Mouse (Mus musculus): ENCODE data around the gene Fnbp4. TPM values are rescaled to one million over a fixed set of nuclear protein-coding genes. Genes with fewer than 3 reads are reported as not detected.
"Not testable (repeated sequence)": the region's sequence is repeated elsewhere in the genome, so short reads cannot be mapped to it uniquely, and the experiment has no call there.

Gene Fnbp4
- total and polyA plus RNA-seq, 3 experiments, result 61.1 to 156 (median 146) TPM

DNA sequence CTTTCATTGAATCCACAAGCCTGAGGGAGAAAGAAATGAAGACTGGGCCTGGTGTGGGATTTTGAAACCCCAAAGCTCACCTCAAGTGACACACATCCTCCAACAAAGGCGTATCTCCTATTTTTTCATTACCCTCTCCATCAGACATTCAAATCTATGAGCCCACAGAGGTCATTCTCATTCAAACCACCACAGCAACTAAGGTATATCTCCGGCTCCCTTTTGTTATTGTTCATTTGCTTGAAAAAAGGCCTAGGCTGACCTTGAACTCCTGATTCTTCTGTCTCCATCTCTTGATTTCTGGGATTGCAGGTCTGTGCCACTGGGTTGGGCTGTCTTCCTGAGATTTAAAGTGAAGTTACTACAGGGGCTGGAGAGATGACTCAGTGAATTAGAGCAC lies 77.8 kb downstream of the Fnbp4 start:
- no peaks in the 10 kb centered on the region for H3K9me3 ChIP-seq (replicated peaks)
- no peaks in the 10 kb centered on the region for H3K4me1 ChIP-seq (ENCODE audit: insufficient read depth, low read depth, low read length)
- H3K27me3 ChIP-seq (ENCODE audit: insufficient read depth, low read length), result peaks cover 18% of the 10 kb centered on the region
- no peak overlapping the region for H3K4me3 ChIP-seq (ENCODE audit: low read depth, low read length)
- no peak for ATAC-seq (ENCODE audit: extremely low read depth, insufficient number of reproducible peaks, low FRiP score, poor library complexity, severe bottlenecking)
- DNase-seq (ENCODE audit: low spot score), result no peak
- no peaks in the 10 kb centered on the region for H3K36me3 ChIP-seq (replicated peaks)
- no peak for TF ChIP-seq POLR2AphosphoS5 (IDR thresholded peaks at IDR 0.05; ENCODE audit: insufficient replicate concordance, low read depth, low read length)
- no peak for TF ChIP-seq CTCF (IDR thresholded peaks at IDR 0.05; ENCODE audit: low read depth, low read length)
- TF ChIP-seq GATA2 (IDR thresholded peaks at IDR 0.05; ENCODE audit: borderline replicate concordance, low read depth, low read length), result no peak
- TF ChIP-seq TAL1 (conservative IDR thresholded peaks at IDR 0.05; ENCODE audit: low read depth, low read length), result no peak

GRCm38 (mm10) chr2:90823781-90824180 lies 78.6 kb downstream of the Fnbp4 start:
- H3K27me3 ChIP-seq (ENCODE audit: insufficient read depth, low read length), result peaks cover 18% of the 10 kb centered on the region
- no peak overlapping the region for H3K4me3 ChIP-seq (ENCODE audit: low read depth, low read length)
- ATAC-seq (ENCODE audit: extremely low read depth, insufficient number of reproducible peaks, low FRiP score, poor library complexity, severe bottlenecking) (no peak), DNase-seq (ENCODE audit: low spot score) (no peak)
- no peaks in the 10 kb centered on the region for H3K4me1 ChIP-seq (ENCODE audit: insufficient read depth, low read depth, low read length)
- TF ChIP-seq POLR2AphosphoS5 (IDR thresholded peaks at IDR 0.05; ENCODE audit: insufficient replicate concordance, low read depth, low read length), result no peak
- no peak for TF ChIP-seq GATA1 (IDR thresholded peaks at IDR 0.05; ENCODE audit: borderline replicate concordance, low read length)
- no peak for TF ChIP-seq CTCF (IDR thresholded peaks at IDR 0.05; ENCODE audit: low read depth, low read length)
- TF ChIP-seq GATA2 (IDR thresholded peaks at IDR 0.05; ENCODE audit: borderline replicate concordance, low read depth, low read length), result no peak
- no peak for TF ChIP-seq TAL1 (conservative IDR thresholded peaks at IDR 0.05; ENCODE audit: low read depth, low read length)
- H3K9me3 ChIP-seq (replicated peaks), result no peaks in the 10 kb centered on the region
- no peaks in the 10 kb centered on the region for H3K36me3 ChIP-seq (replicated peaks)

GRCm38 (mm10) chr2:90824528-90824927 lies 79.4 kb downstream of the Fnbp4 start:
- not testable (repeated sequence) for ATAC-seq (ENCODE audit: extremely low read depth, insufficient number of reproducible peaks, low FRiP score, poor library complexity, severe bottlenecking); H3K36me3 ChIP-seq (replicated peaks); H3K4me1 ChIP-seq (ENCODE audit: insufficient read depth, low read depth, low read length); H3K4me3 ChIP-seq (ENCODE audit: low read depth, low read length); H3K9me3 ChIP-seq (replicated peaks); DNase-seq (ENCODE audit: low spot score)
- peaks cover 20% of the 10 kb centered on the region for H3K27me3 ChIP-seq (ENCODE audit: insufficient read depth, low read length)

DNA sequence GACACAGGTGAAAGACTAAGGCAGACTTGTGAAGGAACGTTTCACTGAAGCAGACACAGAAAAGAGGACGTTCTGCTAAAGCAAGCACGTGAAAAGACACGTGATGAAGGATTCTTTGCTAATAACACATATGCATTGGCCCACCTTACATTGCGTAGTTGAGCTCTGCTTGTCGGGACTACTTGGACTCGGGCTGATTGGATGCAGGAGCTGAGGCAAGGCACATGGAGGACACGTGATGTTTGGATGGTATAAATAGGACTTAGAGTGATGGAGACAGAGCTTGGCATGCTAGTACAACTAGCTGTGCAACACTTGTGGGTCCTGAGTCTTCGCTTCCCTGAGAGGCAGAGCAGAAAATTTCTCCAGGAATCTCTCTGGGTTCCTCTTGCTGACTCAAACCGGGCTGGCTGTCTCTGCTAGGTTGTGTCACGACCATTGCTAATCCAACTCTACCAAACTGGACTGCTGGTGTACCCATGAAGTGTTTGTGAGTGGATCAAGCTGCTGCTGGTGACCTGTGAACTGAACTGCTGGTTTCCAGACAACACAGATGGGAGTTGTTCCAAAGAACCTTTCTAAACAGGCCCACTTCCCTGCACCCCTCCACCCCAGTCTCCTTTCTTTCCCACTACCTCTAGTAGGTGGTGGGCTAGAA lies 80.5 kb downstream of the Fnbp4 start:
- H3K36me3 ChIP-seq (replicated peaks), result no peaks in the 10 kb centered on the region
- TF ChIP-seq POLR2AphosphoS5 (IDR thresholded peaks at IDR 0.05; ENCODE audit: insufficient replicate concordance, low read depth, low read length) (no peak), TAL1 (conservative IDR thresholded peaks at IDR 0.05; ENCODE audit: low read depth, low read length) (no peak), GATA1 (IDR thresholded peaks at IDR 0.05; ENCODE audit: borderline replicate concordance, low read length) (no peak), GATA2 (IDR thresholded peaks at IDR 0.05; ENCODE audit: borderline replicate concordance, low read depth, low read length) (no peak), CTCF (IDR thresholded peaks at IDR 0.05; ENCODE audit: low read depth, low read length) (no peak)
- no peaks in the 10 kb centered on the region for H3K4me1 ChIP-seq (ENCODE audit: insufficient read depth, low read depth, low read length)
- no peak overlapping the region for H3K4me3 ChIP-seq (ENCODE audit: low read depth, low read length)
- H3K27me3 ChIP-seq (ENCODE audit: insufficient read depth, low read length), result peaks cover 26% of the 10 kb centered on the region
- DNase-seq (ENCODE audit: low spot score) (no peak), ATAC-seq (ENCODE audit: extremely low read depth, insufficient number of reproducible peaks, low FRiP score, poor library complexity, severe bottlenecking) (no peak)
- no peaks in the 10 kb centered on the region for H3K9me3 ChIP-seq (replicated peaks)

- no peak for DNase-seq (ENCODE audit: low spot score)
- no peak overlapping the region for H3K4me3 ChIP-seq (ENCODE audit: low read depth, low read length)
- TF ChIP-seq TAL1 (conservative IDR thresholded peaks at IDR 0.05; ENCODE audit: low read depth, low read length), result no peak
- TF ChIP-seq GATA2 (IDR thresholded peaks at IDR 0.05; ENCODE audit: borderline replicate concordance, low read depth, low read length), result no peak
- no peak for TF ChIP-seq GATA1 (IDR thresholded peaks at IDR 0.05; ENCODE audit: borderline replicate concordance, low read length)
- no peak for TF ChIP-seq CTCF (IDR thresholded peaks at IDR 0.05; ENCODE audit: low read depth, low read length)
- no peak for TF ChIP-seq POLR2AphosphoS5 (IDR thresholded peaks at IDR 0.05; ENCODE audit: insufficient replicate concordance, low read depth, low read length)
Measured at GRCm38 (mm10) chr2:90828739-90829138, 83.6 kb downstream of the Fnbp4 start.

More at GRCm38 (mm10) chr2:90828739-90829138, 83.6 kb downstream of the Fnbp4 start:
- Histone ChIP-seq H3K36me3 (replicated peaks) (no peaks in the 10 kb centered on the region), H3K9me3 (replicated peaks) (no peaks in the 10 kb centered on the region), H3K4me1 (ENCODE audit: insufficient read depth, low read depth, low read length) (no peaks in the 10 kb centered on the region), H3K27me3 (ENCODE audit: insufficient read depth, low read length) (peaks cover 29% of the 10 kb centered on the region)
- ATAC-seq (ENCODE audit: extremely low read depth, insufficient number of reproducible peaks, low FRiP score, poor library complexity, severe bottlenecking), result no peak

Other genes starting within 250 kb of the Fnbp4 start
- not detected in 2 replicates for gene Ptprj, start 164.7 kb upstream of the Fnbp4 start, total RNA-seq (2014; fragmentation: Nextera tagmentation)
- 0.44 and 0.46 TPM in 2 replicates for gene Ptprj, start 164.7 kb upstream of the Fnbp4 start, total RNA-seq (2017)
- gene Ptprj, start 164.7 kb upstream of the Fnbp4 start, polyA plus RNA-seq (2012), result 0.01 and 0.02 TPM in 2 replicates
- 157 and 180 TPM in 2 replicates for gene Nup160, start 68.2 kb upstream of the Fnbp4 start, total RNA-seq (2014; fragmentation: Nextera tagmentation)
- 58.1 and 69.2 TPM in 2 replicates for gene Nup160, start 68.2 kb upstream of the Fnbp4 start, total RNA-seq (2017)
- 6.3 and 9.1 TPM in 2 replicates for gene Nup160, start 68.2 kb upstream of the Fnbp4 start, polyA plus RNA-seq (2012)
- not detected in 2 replicates for gene Agbl2, start 37.4 kb downstream of the Fnbp4 start, total RNA-seq (2014; fragmentation: Nextera tagmentation)
- gene Agbl2, start 37.4 kb downstream of the Fnbp4 start, total RNA-seq (2017), result 0.11 TPM in 1 of 2 replicates, not detected in the other
- not detected in 2 replicates for gene Agbl2, start 37.4 kb downstream of the Fnbp4 start, polyA plus RNA-seq (2012)
- 142 and 174 TPM in 2 replicates for gene Mtch2, start 101.8 kb downstream of the Fnbp4 start, total RNA-seq (2014; fragmentation: Nextera tagmentation)
- 226 and 233 TPM in 2 replicates for gene Mtch2, start 101.8 kb downstream of the Fnbp4 start, total RNA-seq (2017)
- 11.3 and 11.8 TPM in 2 replicates for gene Mtch2, start 101.8 kb downstream of the Fnbp4 start, polyA plus RNA-seq (2012)
- gene C1qtnf4, start 140.5 kb downstream of the Fnbp4 start, total RNA-seq (2014; fragmentation: Nextera tagmentation), result not detected in 2 replicates
- 0.16 TPM in 1 of 2 replicates, not detected in the other for gene C1qtnf4, start 140.5 kb downstream of the Fnbp4 start, total RNA-seq (2017)
- gene C1qtnf4, start 140.5 kb downstream of the Fnbp4 start, polyA plus RNA-seq (2012), result not detected in 2 replicates
- 18.2 and 21.4 TPM in 2 replicates for gene Kbtbd4, start 159.4 kb downstream of the Fnbp4 start, total RNA-seq (2014; fragmentation: Nextera tagmentation)
- gene Kbtbd4, start 159.4 kb downstream of the Fnbp4 start, total RNA-seq (2017), result 31.8 and 35.5 TPM in 2 replicates
- gene Kbtbd4, start 159.4 kb downstream of the Fnbp4 start, polyA plus RNA-seq (2012), result 4.0 and 6.6 TPM in 2 replicates
- 106 and 132 TPM in 2 replicates for gene Ndufs3, start 159.5 kb downstream of the Fnbp4 start, total RNA-seq (2014; fragmentation: Nextera tagmentation)
- 131 and 165 TPM in 2 replicates for gene Ndufs3, start 159.5 kb downstream of the Fnbp4 start, total RNA-seq (2017)
- gene Ndufs3, start 159.5 kb downstream of the Fnbp4 start, polyA plus RNA-seq (2012), result 86.8 and 94.6 TPM in 2 replicates
- 67.0 and 73.9 TPM in 2 replicates for gene Celf1, start 195.0 kb downstream of the Fnbp4 start, total RNA-seq (2014; fragmentation: Nextera tagmentation)
- 59.1 and 66.2 TPM in 2 replicates for gene Celf1, start 195.0 kb downstream of the Fnbp4 start, total RNA-seq (2017)
- 93.8 and 97.1 TPM in 2 replicates for gene Celf1, start 195.0 kb downstream of the Fnbp4 start, polyA plus RNA-seq (2012)